Mouse (Mus musculus) right cerebral cortex, adult 2 months (tissue): ENCODE results near the gene Adgrv1.
A peak's percentile ranks its signal among the peaks of the same experiment; 100 is the strongest.

Experiments
- DNase-seq, 2 experiments: peaks; one replicate each; pipeline ENCODE4 v3.0.0; 2021 to 2022; ENCODE audit warnings: low spot score in 2 of 2

Gene Adgrv1

GRCm38 (mm10) chr13:81144434-81144833 lies 488.5 kb downstream of the Adgrv1 start:
- no peak for DNase-seq

DNA sequence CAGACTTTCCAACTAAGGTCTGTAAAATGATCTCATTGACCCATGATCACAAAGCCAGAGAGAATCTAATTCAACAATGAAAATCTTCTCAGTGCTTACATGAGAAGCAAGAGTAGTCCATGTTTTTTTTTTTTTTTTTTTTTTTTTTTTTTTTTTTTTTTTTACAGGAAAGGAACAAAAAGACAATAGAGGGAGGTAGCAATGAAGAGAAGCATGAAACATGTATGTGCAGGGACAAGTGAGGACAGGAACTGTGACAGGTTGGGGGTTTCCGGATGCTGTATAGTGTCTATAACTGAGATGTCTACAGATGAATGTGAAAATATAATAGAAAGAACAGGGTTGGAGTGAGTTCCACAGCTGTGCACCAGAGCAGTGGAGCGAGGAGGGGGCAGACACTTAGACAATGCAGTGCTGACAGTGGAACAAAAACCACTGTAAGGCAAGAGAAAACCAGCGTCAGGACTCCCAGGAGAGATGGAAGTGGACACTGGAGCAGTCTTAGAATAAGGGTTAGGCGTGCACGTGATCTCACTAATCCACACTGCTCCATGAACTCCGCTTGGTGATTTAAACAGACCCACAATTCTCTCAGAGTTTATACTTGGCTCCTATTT lies 490.6 kb downstream of the Adgrv1 start:
- DNase-seq = no peak

DNA sequence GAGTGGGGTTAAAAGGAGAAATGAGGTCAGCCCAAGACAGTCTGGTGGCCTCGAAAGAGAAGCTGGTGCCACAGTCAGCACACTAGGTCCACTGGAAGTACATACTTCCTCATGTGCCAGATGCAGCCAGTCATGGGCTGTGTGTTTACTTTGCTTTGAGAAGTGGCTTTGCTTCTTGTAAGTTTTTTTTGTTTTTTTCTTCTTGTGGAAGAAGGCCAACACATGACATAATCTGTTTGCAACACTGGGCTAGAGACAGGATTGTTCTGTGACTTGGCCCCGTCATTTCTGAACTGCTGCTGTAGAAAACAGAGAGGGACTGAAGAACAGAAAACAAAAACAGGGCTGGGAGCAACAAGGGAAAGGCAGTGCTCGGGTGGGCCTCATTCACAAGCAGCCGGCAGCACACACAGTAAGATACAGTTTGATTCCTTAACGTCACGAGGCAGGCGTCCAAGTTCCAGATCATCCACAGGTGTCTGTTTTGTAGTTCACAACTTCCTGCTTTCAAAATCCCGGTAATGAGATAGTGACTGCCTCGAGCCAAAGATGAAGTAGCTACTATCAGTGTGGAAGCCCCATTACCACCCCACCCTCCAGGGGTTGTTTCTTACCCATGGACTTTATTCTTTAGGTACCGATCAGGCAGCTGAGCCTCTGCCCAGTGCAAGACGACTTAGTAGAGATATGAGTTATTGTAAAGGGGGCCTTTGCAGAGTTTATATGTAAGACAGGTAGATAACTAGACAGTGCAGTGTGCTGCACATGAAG lies 496.1 kb downstream of the Adgrv1 start:
- peak in 1 of 2 experiments; percentile 9 for DNase-seq

GRCm38 (mm10) chr13:81135953-81136352 lies 497.0 kb downstream of the Adgrv1 start:
- no peak for DNase-seq

DNA sequence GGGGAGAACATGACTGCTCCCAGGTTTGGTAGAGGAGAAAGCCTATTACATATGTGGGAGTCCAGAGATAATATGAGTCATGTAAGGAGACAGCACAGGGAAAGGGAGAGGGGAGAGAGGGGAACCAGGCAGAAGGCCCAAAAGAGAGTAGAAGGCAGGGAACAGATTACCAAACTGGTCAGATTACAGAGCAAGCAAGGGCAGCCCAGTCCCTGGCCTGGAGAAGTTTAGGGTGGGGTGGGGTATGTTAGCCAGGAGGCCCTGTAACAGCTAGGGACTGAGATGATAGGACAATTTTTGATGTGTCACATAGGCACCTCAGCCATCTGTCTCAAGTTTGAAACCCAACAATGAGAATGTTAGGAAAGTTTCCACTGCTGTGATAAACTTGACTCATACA lies 498.5 kb downstream of the Adgrv1 start:
- DNase-seq = no peak

- no peak for DNase-seq
These were observed 499.6 kb downstream of the Adgrv1 start for GRCm38 (mm10) chr13:81133336-81133735.

- no peak for DNase-seq
These were observed 500.3 kb downstream of the Adgrv1 start for GRCm38 (mm10) chr13:81132691-81133090.

DNA sequence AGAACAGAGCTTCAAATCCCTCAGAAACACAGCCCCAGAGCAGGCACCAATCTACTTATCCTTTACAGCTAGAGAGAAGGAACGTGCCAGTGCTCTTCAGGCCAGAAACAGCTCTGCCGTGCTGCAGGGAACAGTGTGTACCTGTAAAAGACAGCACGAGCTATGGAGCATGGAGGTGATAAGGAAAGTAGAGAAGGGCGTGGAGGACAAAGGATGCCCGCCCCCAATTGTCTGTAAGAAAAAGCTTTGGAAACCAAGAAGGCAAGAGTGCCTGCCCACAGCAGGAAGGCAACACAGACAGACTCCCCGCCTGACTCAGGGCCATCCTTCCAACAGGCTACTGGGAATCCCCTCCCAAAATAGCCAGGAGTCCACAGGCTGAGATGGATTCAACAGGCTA lies 501.1 kb downstream of the Adgrv1 start:
- DNase-seq = no peak

GRCm38 (mm10) chr13:81130742-81131524 lies 502.0 kb downstream of the Adgrv1 start:
- DNase-seq = no peak

DNA sequence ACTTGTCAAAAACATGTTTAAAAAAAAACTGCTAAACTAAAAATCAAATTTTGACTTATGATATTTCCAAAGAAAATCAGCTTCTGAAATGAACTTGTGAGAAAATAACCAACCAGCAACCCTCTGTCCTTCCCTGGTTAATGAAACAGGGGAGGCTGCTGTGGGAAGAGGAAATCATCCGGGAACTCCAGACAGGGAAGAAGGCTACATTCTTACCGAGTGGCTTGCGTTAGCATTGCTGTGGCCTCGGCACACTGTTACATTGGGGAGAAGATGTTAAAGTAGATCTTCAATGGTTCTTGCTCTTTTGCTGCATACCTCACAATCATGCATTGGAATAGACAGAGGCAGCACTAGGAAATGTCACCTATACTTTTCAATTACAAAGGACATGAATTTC lies 507.1 kb downstream of the Adgrv1 start:
- no peak for DNase-seq

- no peak for DNase-seq
These were observed 510.7 kb downstream of the Adgrv1 start for GRCm38 (mm10) chr13:81122238-81122637.

GRCm38 (mm10) chr13:81110479-81110878 lies 522.5 kb downstream of the Adgrv1 start:
- no peak for DNase-seq

DNA sequence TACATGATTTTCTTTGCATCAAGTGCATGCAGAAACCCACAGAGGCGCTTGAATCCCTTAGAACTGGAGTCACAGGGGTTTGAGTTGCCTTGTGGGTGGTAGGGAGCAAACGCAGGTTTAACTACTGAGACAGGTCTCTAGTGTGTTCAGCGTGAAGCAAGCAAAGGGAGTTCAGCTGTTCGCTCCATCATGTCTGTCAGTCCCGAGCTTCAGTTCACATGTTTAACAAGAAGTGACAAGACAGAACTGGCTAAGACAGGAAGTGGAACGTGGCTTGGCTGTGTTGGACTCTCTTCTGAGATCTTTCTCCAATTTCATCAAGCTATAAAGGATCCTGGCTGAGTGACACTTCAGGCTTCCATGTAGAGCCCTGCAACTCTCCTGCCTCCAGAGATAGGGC lies 523.3 kb downstream of the Adgrv1 start:
- no peak for DNase-seq

DNA sequence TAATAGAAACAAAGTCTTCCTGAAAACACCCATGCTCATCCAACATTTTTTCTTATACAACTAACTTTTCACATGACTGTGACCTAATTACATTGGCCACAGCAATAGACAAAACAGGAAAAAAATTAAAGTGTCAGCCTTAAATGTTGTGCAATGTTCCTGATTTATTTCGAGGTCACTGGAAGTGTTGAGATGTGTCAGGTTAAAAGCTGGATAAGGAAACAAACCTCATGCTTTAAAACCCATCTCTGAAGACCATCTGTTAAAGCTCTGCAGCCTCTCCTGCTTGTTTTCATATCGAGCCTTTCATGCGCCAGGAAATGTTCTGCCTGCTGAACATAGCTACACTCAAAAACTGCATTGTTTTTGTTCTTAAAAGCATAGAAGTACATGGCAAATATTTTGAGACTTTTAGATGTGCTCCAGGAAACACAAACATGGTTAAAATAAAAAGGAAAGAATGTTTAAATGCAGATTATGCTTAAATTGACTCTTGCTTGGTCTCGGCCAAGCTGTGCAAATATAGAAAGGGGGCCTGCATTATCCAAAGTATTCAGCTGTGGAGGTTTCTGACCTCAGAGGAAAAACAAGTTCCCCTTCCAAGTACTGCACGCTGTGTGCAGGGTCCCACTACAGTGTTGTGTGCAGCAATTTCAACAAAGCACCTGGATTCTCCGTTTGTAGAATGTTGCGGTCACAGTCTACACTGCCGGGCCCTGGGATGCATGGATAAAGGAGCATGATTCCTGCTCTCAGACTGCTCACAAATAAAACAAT lies 524.2 kb downstream of the Adgrv1 start:
- DNase-seq = peak in 1 of 2 experiments; percentile 15

- no peak for DNase-seq
These were observed 525.5 kb downstream of the Adgrv1 start for GRCm38 (mm10) chr13:81107436-81107835.

DNA sequence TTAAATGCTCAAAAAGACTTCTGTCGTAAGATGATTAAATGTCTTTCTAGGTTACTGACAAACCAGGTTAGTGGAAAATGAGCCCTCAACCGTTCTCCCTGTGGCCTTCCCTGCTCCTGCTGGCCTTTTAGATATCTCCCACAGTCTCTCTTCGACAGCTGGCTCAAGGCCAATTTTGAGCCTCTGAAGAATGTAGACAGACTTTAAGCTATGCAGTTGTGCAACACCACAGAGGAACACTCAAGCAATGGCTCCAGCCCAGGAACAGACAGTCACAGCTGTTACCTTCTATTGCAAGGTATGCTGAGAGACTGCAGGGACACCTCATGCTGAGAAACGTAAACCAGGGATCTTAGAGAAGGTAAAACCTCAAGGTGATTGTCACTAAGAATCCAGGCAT lies 529.2 kb downstream of the Adgrv1 start:
- no peak for DNase-seq

DNA sequence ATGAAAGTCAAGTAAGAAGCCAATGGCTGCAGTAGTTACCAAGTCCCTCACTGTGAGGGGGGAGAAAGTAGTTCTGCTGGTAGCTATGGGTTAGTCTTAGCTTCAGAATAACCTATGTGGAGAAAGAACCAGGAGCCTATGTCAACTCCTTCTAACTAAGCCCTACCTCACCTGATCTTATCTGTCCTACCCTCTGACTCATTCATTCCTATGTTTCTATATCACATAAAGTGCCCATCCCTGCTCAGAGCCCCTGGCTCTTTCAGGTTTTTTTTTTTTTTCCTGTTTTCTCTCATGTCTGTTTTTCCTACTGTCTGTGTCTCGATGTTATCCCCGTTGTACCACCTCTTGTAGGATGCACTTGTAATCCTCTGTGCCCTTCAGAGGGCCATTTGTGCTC lies 536.5 kb downstream of the Adgrv1 start:
- DNase-seq = no peak

- DNase-seq = peak; percentile 25 to 33
These were observed 538.4 kb downstream of the Adgrv1 start for GRCm38 (mm10) chr13:81094513-81094912.

GRCm38 (mm10) chr13:81090051-81090836 lies 542.7 kb downstream of the Adgrv1 start:
- no peak for DNase-seq

DNA sequence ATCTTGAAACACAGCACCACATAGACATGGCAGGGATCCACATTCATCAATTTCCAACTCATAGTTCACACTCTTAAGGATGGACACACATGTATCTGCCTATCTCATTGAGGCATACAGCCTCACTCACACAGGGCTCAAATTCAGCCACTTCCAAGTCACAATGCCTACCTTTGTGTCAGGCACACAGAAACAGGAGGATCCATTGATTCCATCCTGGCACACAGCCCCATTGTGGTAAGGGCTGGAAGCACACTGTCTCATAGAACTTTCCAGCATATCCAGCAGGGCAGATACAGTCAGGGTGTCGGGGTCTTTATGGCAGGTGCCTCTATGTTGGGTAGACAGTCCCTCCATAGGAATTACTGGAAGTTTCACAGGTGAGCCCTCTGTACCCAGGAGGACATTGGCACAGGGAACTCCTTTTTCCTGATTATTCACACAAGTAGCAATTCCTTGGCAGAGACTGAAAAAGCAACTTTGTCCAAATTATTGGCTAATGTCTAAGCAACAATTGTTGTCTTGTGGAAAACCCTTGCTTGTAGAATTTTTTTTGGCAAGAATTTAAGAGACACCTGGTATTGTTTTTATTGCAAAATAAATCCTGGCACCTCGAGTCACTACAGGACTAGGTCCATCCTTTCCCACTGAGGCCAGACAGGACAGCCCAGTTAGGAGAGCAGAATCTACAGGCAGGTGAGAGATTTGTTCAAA lies 545.8 kb downstream of the Adgrv1 start:
- no peak for DNase-seq
